Mouse (Mus musculus): ENCODE results near the gene Cep170b. TPM values are rescaled to one million over a fixed set of nuclear protein-coding genes. Genes with fewer than 3 reads are reported as not detected.

The Cep170b gene
- polyA plus RNA-seq (2014; fragmentation: Illumina TruSeq; extraction: RNeasy Lipid Tissue Mini Kit (QIAGEN cat#74804); ENCODE audit: low replicate concordance), result 7.2 TPM

DNA sequence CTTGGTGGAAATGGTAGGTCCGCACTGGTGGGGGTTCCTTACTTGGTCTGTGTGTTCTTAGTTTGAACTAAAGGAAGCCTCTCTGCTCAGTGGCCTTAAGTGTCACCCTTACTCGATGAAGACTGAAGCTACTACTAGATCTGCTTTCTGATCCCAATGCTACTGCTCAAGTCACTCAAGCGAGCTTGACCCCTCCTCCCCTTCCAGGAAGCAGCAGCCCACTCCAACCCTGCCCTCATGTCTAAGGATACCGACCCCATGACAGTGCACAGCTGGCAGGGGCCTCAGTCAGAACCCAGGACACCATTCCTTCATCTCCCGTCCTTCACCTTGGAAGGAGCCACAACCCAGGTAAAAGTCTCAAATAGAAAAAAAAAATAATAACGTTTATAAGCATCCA is at the start of gene Cep170b:
Cep170b (plus strand) TSS at position 240 of the 400 bp plus-strand sequence.

GRCm38 (mm10) chr12:112674132-112675011 is 45.9 kb upstream of the Cep170b start, which contains the start of gene Akt1:
TSS of gene Akt1 (minus strand) at chr12:112674884.

GRCm38 (mm10) chr12:112678555-112679026 is 41.7 kb upstream of the Cep170b start, which contains the start of gene Zbtb42:
TSS of gene Zbtb42 (plus strand) at chr12:112678828.

GRCm38 (mm10) chr12:112760154-112760926 is 40.1 kb downstream of the Cep170b start, which contains the start of gene Pld4:
TSS of gene Pld4 (plus strand) at chr12:112760655.

Other genes starting within 250 kb of the Cep170b start
- gene A530016L24Rik, start 231.0 kb upstream of the Cep170b start, polyA plus RNA-seq (2014; fragmentation: Illumina TruSeq; extraction: RNeasy Lipid Tissue Mini Kit (QIAGEN cat#74804); ENCODE audit: low replicate concordance), result not detected
- gene Tmem179, start 203.7 kb upstream of the Cep170b start, polyA plus RNA-seq (2014; fragmentation: Illumina TruSeq; extraction: RNeasy Lipid Tissue Mini Kit (QIAGEN cat#74804); ENCODE audit: low replicate concordance), result not detected
- gene Inf2, start 131.7 kb upstream of the Cep170b start, polyA plus RNA-seq (2014; fragmentation: Illumina TruSeq; extraction: RNeasy Lipid Tissue Mini Kit (QIAGEN cat#74804); ENCODE audit: low replicate concordance), result not detected
- gene Adssl1, start 100.4 kb upstream of the Cep170b start, polyA plus RNA-seq (2014; fragmentation: Illumina TruSeq; extraction: RNeasy Lipid Tissue Mini Kit (QIAGEN cat#74804); ENCODE audit: low replicate concordance), result not detected
- gene Siva1, start 75.8 kb upstream of the Cep170b start, polyA plus RNA-seq (2014; fragmentation: Illumina TruSeq; extraction: RNeasy Lipid Tissue Mini Kit (QIAGEN cat#74804); ENCODE audit: low replicate concordance), result not detected
- gene Akt1, start 45.6 kb upstream of the Cep170b start, polyA plus RNA-seq (2014; fragmentation: Illumina TruSeq; extraction: RNeasy Lipid Tissue Mini Kit (QIAGEN cat#74804); ENCODE audit: low replicate concordance), result 3.2 TPM
- gene Zbtb42, start 41.6 kb upstream of the Cep170b start, polyA plus RNA-seq (2014; fragmentation: Illumina TruSeq; extraction: RNeasy Lipid Tissue Mini Kit (QIAGEN cat#74804); ENCODE audit: low replicate concordance), result 0.56 TPM
- 0.97 TPM for gene Pld4, start 40.2 kb downstream of the Cep170b start, polyA plus RNA-seq (2014; fragmentation: Illumina TruSeq; extraction: RNeasy Lipid Tissue Mini Kit (QIAGEN cat#74804); ENCODE audit: low replicate concordance)
- gene Ahnak2, start 82.2 kb downstream of the Cep170b start, polyA plus RNA-seq (2014; fragmentation: Illumina TruSeq; extraction: RNeasy Lipid Tissue Mini Kit (QIAGEN cat#74804); ENCODE audit: low replicate concordance), result 0.37 TPM
- gene Clba1, start 88.5 kb downstream of the Cep170b start, polyA plus RNA-seq (2014; fragmentation: Illumina TruSeq; extraction: RNeasy Lipid Tissue Mini Kit (QIAGEN cat#74804); ENCODE audit: low replicate concordance), result 0.33 TPM
- gene Cdca4, start 109.0 kb downstream of the Cep170b start, polyA plus RNA-seq (2014; fragmentation: Illumina TruSeq; extraction: RNeasy Lipid Tissue Mini Kit (QIAGEN cat#74804); ENCODE audit: low replicate concordance), result 8.3 TPM
- 0.63 TPM for gene Gpr132, start 147.8 kb downstream of the Cep170b start, polyA plus RNA-seq (2014; fragmentation: Illumina TruSeq; extraction: RNeasy Lipid Tissue Mini Kit (QIAGEN cat#74804); ENCODE audit: low replicate concordance)
- gene Jag2, start 209.3 kb downstream of the Cep170b start, polyA plus RNA-seq (2014; fragmentation: Illumina TruSeq; extraction: RNeasy Lipid Tissue Mini Kit (QIAGEN cat#74804); ENCODE audit: low replicate concordance), result not detected
- gene Nudt14, start 221.7 kb downstream of the Cep170b start, polyA plus RNA-seq (2014; fragmentation: Illumina TruSeq; extraction: RNeasy Lipid Tissue Mini Kit (QIAGEN cat#74804); ENCODE audit: low replicate concordance), result not detected

Measured in small intestine, adult 10 weeks (tissue).